Mouse (Mus musculus) forebrain, embryonic 13.5 days (tissue): ENCODE results near the gene Fastkd1. TPM values are rescaled to one million over a fixed set of nuclear protein-coding genes. Genes with fewer than 3 reads are reported as not detected.
"Not testable (repeated sequence)": the region's sequence is repeated elsewhere in the genome, so short reads cannot be mapped to it uniquely, and the experiment has no call there.

Source experiments
- ATAC-seq: fragments of 200-750 bp; cut with Nextera tagmentation; 2 replicates; pipeline ENCODE4 v1.8.0; 2017
- H3K27ac ChIP-seq: fragments of 300-500 bp; sonication (generic); 2 replicates; pipeline ENCODE4 v1.5.1; 2015; ENCODE audit warnings: inconsistent platforms, mild to moderate bottlenecking, moderate library complexity
- H3K27me3 ChIP-seq: fragments of 300-500 bp; sonication (generic); 2 replicates; pipeline ENCODE4 v1.6.1; 2015; ENCODE audit warnings: mild to moderate bottlenecking, inconsistent platforms
- H3K36me3 ChIP-seq: fragments of 300-500 bp; sonication (generic); 2 replicates; pipeline ENCODE4 v1.6.1; 2015; ENCODE audit warnings: mild to moderate bottlenecking, inconsistent platforms; ENCODE audit not compliant: poor library complexity, severe bottlenecking
- H3K4me1 ChIP-seq: fragments of 300-500 bp; sonication (generic); 2 replicates; pipeline ENCODE4 v1.6.1; 2015; ENCODE audit warnings: inconsistent platforms
- H3K4me2 ChIP-seq: fragments of 300-500 bp; sonication (generic); 2 replicates; pipeline ENCODE4 v1.6.1; 2015; ENCODE audit warnings: inconsistent platforms, mild to moderate bottlenecking, moderate library complexity
- H3K4me3 ChIP-seq: fragments of 300-500 bp; sonication (generic); 2 replicates; pipeline ENCODE4 v1.5.1; 2015; ENCODE audit warnings: mild to moderate bottlenecking, inconsistent platforms
- H3K9ac ChIP-seq: fragments of 300-500 bp; sonication (generic); 2 replicates; pipeline ENCODE4 v1.6.1; 2015; ENCODE audit warnings: mild to moderate bottlenecking, inconsistent platforms
- H3K9me3 ChIP-seq: fragments of 300-500 bp; sonication (generic); replicated peaks from 2 replicates; pipeline ENCODE4 v1.6.1; 2016; ENCODE audit warnings: inconsistent platforms
- WGBS: fragments of 180-500 bp; shearing (Covaris S2); methylation state at CpG from one replicate; pipeline ENCODE4 v1.1.7; 2015; 5-methylcytosine and 5-hydroxymethylcytosine counted together
- polyA plus RNA-seq: library from polyadenylated mRNA; unstranded; fragments of >200 nt; fragmentation: Nextera tagmentation; extraction: Ambion mirVana; gene quantifications from 2 replicates; pipeline ENCODE4 v1.2.1, GENCODE M21; 2015

The Fastkd1 gene
- polyA plus RNA-seq, 1 experiment from 2014 or later = 14.1 TPM

DNA sequence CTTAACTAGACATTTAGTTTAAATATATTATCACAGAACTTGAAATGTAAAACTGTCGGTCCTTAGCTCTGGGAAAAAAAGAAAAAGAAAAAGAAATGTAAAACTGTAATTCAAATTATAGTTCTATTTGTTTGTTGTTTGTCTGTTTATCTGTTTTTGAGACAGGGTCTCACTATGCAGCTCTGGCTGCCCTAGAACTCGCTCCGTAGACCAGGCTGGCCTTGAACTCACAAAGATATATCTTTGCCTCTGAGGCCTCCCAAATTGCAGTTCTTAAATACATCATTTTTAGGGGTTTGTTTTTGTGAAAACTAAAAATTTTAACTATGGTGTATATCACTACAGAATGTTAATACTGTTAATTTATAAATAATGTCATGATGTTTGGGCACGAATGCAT lies 45.7 kb downstream of the Fastkd1 start:
- H3K9ac ChIP-seq = no peak overlapping the region
- no peak overlapping the region for H3K4me2 ChIP-seq
- no peak for ATAC-seq
- H3K36me3 ChIP-seq = peaks cover 17% of the 10 kb centered on the region
- no peak overlapping the region for H3K4me3 ChIP-seq
- 96% methylated on average over 4 of the region's 4 CpGs for WGBS
- no peaks in the 10 kb centered on the region for H3K27me3 ChIP-seq
- no peaks in the 10 kb centered on the region for H3K4me1 ChIP-seq
- H3K9me3 ChIP-seq = no peaks in the 10 kb centered on the region
- no peak overlapping the region for H3K27ac ChIP-seq

DNA sequence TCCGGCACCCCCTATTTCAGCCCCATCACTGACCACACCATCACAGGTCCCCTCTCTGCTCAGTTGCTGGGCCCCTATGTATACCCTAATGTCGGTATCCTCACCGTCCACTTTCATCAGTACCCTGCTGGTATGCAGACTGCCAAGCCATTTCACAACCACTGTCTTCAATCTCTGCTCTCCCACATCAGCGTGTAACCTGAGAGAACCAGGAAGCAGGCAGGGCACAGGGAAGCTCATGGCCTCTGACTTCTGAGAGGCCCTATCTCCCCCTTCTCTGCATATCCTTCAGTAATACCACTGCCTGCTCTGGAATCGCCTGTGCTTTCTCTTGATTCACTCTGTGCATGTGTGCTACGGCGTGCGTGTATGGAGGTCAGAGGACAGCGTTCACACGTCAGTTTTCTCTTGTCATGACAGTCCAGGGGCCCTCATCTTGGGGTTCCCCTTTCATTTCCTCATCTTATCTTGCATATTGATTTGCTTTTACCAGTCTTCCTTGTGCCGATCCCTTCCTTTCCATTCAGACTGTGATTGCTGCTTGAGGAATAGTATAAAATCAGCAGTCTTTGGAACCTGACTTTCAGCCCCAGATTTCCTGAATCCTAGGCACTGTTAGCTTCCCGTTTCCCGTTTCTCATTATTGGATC lies 49.4 kb downstream of the Fastkd1 start:
- no peaks in the 10 kb centered on the region for H3K9me3 ChIP-seq
- no peaks in the 10 kb centered on the region for H3K27me3 ChIP-seq
- H3K4me1 ChIP-seq = no peaks in the 10 kb centered on the region
- H3K36me3 ChIP-seq = peaks cover 34% of the 10 kb centered on the region
- H3K4me2 ChIP-seq = no peak overlapping the region
- no peak overlapping the region for H3K27ac ChIP-seq
- ATAC-seq = no peak
- no peak overlapping the region for H3K9ac ChIP-seq
- 92% methylated on average over 13 of the region's 13 CpGs for WGBS
- H3K4me3 ChIP-seq = no peak overlapping the region

DNA sequence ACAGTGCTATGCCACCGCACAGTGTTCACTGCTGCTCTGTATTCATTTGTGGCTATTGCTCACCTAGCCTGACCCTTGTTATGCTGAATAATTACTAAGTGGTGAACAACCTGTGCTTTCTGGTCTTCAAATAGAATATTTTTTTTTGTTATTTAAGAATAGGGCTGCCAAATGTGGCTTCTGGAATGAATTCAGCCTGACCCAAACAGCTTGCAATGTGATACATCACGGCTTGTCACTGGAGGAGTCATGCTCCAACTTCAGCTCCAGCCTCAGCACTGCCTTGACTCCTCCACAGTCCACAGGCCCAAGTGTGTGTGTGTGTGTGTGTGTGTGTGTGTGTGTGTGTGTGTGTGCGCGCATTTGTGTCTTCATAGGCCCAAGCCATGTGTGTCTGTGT lies 54.0 kb downstream of the Fastkd1 start:
- no peaks in the 10 kb centered on the region for H3K4me1 ChIP-seq
- H3K4me2 ChIP-seq = no peak overlapping the region
- H3K27me3 ChIP-seq = no peaks in the 10 kb centered on the region
- no peak overlapping the region for H3K9ac ChIP-seq
- H3K36me3 ChIP-seq = peaks cover 54% of the 10 kb centered on the region
- no peak for ATAC-seq
- H3K9me3 ChIP-seq = no peaks in the 10 kb centered on the region
- whole genome bisulfite sequencing = 86% methylated on average over 4 of the region's 4 CpGs
- no peak overlapping the region for H3K4me3 ChIP-seq
- no peak overlapping the region for H3K27ac ChIP-seq

DNA sequence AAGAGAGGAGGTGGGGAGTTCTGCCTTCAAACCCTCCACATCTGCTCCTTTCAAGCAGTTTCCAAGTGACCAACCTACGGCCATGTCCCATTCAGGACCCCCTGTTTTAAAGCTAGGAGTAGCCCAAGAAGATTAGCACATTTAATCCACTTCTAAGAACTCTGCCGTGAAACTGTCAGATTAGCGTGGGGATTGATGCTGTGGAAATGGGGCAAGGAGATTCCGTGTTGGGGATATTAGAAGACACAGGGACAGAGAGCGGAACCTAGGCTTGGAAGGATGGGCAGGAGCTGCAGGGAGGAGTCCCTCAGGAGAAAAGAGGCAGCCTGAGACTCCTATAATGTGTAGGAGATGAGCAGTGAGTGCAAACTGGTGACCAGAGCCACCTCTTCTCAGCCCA lies 63.6 kb downstream of the Fastkd1 start:
- Histone ChIP-seq H3K36me3 (peaks cover 5% of the 10 kb centered on the region), H3K27me3 (no peaks in the 10 kb centered on the region), H3K4me1 (peaks cover 10% of the 10 kb centered on the region), H3K4me3 (no peak overlapping the region), H3K4me2 (no peak overlapping the region), H3K9ac (no peak overlapping the region), H3K9me3 (no peaks in the 10 kb centered on the region), H3K27ac (no peak overlapping the region)
- ATAC-seq = no peak
- WGBS = 78% methylated on average over 5 of the region's 5 CpGs

DNA sequence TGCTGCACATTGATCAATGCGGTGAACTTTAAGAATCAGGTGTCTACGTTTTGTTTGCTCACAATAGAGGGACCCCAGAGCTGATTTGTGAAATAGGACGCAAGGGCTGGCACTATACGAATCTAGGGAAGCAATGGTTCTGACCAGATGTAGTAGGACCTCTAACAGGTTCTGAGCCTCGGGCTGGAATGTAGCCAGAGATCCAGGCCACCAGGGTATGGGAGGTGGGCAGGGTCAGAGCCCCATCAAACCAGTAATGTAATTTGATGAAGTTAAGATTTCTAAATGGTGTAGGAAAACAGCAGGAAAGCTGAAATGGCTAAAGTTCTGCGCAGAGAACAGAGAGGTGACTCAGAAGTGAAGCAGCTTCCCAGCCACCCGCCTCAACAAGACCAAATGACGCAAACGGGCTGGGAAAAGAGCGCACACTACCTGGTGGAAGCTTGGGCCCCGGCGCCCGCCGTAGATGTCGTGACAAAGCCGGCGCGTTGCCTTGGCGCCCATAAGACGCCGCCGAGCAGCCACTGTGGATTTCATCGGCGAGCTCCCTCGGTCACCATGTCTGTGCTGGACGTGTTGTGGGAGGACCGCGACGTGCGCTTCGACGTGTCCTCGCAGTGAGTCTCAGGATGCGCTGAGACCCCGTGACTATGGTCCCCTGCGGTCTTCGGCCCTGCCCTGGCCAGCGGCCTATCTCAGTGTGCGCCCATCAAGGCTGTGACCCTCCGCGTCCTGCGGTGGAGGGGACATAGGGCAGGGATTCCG lies 66.4 kb downstream of the Fastkd1 start, which contains the start of gene Bbs5:
Gene Bbs5 (plus strand): TSS at position 446 of the 765 bp plus-strand sequence.
- H3K4me3 ChIP-seq = peak within 1 kb of the TSS; percentile 79
- H3K27me3 ChIP-seq = no peaks in the 10 kb centered on the region
- H3K36me3 ChIP-seq = no peaks in the 10 kb centered on the region
- H3K4me1 ChIP-seq = peaks cover 10% of the 10 kb centered on the region
- H3K27ac ChIP-seq = 0 out of 2 replicates have a peak within 1 kb of the TSS, but pooled peaks have one; percentile 19
- 3% methylated on average over 43 of the region's 43 CpGs for WGBS
- H3K9me3 ChIP-seq = no peaks in the 10 kb centered on the region
- peak within 1 kb of the TSS; percentile 82 for H3K9ac ChIP-seq
- peak within 1 kb of the TSS; percentile 73 for H3K4me2 ChIP-seq
- peak; percentile 97 for ATAC-seq

DNA sequence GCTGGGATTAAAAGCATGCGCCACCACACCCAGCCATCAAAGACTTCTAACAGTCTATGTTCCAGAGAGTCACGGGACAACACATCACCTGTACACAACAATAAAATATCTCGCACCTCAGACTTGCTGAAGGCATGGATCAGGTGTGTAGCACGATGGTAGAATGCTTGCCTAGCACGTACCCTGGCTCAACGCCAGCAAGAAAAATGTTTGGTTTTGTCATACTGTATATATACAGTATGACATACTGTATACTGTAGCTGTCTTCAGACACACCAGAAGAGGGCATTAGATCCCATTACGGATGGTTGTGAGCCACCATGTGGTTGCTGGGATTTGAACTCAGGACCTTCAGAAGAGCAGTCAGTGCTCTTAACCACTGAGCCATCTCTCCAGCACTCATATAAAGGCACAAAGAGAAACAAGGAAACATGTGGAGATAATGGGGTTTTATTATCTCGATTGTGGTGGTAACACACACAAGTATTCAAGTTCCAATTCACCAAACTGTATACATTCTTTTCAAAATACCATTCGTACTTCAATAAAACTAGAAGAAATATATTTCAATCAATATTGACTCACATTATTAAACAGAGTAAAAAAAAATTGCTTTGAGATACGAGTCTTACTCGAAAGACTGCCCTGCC lies 68.2 kb downstream of the Fastkd1 start:
- ATAC-seq = no peak
- no peak overlapping the region for H3K9ac ChIP-seq
- H3K4me2 ChIP-seq = no peak overlapping the region
- H3K4me3 ChIP-seq = no peak overlapping the region
- WGBS = 92% methylated on average over 11 of the region's 11 CpGs
- H3K4me1 ChIP-seq = peaks cover 10% of the 10 kb centered on the region
- H3K27ac ChIP-seq = no peak overlapping the region
- no peaks in the 10 kb centered on the region for H3K27me3 ChIP-seq
- no peaks in the 10 kb centered on the region for H3K36me3 ChIP-seq
- H3K9me3 ChIP-seq = no peaks in the 10 kb centered on the region

DNA sequence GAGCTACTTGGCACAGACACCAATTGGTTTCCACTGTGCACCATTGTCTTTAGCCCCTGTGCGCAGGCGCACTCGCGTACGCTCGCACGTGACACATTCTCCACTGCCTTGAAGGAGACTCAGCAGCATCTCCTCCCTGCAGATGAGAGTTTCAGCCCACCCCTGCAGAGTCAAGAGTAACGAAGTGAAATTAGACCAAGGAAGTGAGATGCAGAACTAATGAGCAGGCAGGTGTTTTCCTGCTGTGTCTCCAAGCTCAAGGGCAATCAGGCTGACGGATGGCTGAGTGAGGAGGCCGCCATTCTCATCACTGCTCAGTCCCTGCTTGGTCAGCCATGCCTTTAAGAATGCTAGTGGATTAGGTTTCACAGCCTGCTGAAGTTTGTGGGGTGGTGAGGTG lies 73.2 kb downstream of the Fastkd1 start:
- Histone ChIP-seq H3K27ac (no peak overlapping the region), H3K27me3 (no peaks in the 10 kb centered on the region), H3K4me3 (no peak overlapping the region), H3K9ac (no peak overlapping the region), H3K4me2 (peak overlapping the region; percentile 25; the same call in 1 of the 2 replicates), H3K9me3 (no peaks in the 10 kb centered on the region), H3K4me1 (no peaks in the 10 kb centered on the region), H3K36me3 (no peaks in the 10 kb centered on the region)
- 49% methylated on average over 10 of the region's 10 CpGs for WGBS
- peak; percentile 70; the same call in 1 of the 2 replicates for ATAC-seq

DNA sequence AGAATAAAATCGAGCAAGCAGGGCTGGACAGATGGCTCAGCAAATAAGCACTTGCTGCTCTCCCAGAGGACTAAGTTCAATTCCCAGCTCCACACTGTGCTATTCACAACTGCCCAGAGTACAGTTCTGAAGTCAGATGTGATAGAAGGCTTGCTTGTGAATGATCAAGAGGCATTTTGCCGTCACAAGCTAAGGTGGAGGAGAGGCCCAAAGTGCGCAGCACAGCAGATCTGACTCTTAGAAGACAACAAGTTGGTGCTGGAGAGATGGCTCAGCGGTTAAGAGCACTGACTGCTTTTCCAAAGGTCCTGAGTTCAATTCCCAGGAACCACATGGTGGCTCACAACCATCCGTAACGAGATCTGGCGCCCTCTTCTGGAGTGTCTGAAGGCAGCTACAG lies 75.3 kb downstream of the Fastkd1 start:
- not testable (repeated sequence) for H3K27me3 ChIP-seq, H3K9me3 ChIP-seq, H3K9ac ChIP-seq, H3K36me3 ChIP-seq, H3K27ac ChIP-seq, H3K4me2 ChIP-seq, H3K4me1 ChIP-seq, H3K4me3 ChIP-seq, ATAC-seq
- 74% methylated on average over 7 of the region's 7 CpGs for WGBS

Other genes starting within 250 kb of the Fastkd1 start
- gene Lrp2, start 127.5 kb downstream of the Fastkd1 start, polyA plus RNA-seq = 0.75 and 1.1 TPM in 2 replicates
- 16.6 and 20.0 TPM in 2 replicates for gene Bbs5, start 66.3 kb downstream of the Fastkd1 start, polyA plus RNA-seq
- 0.15 TPM in 2 replicates for gene Klhl41, start 43.4 kb downstream of the Fastkd1 start, polyA plus RNA-seq
- gene Ppig, start 9.0 kb upstream of the Fastkd1 start, polyA plus RNA-seq = 139 and 147 TPM in 2 replicates
- 3.9 and 4.6 TPM in 2 replicates for gene Ccdc173, start 76.1 kb upstream of the Fastkd1 start, polyA plus RNA-seq
- 37.4 and 37.5 TPM in 2 replicates for gene Phospho2, start 76.1 kb upstream of the Fastkd1 start, polyA plus RNA-seq
- 45.2 and 49.5 TPM in 2 replicates for gene Klhl23, start 108.4 kb upstream of the Fastkd1 start, polyA plus RNA-seq
- gene Ssb, start 148.0 kb upstream of the Fastkd1 start, polyA plus RNA-seq = 400 and 426 TPM in 2 replicates
- 36.2 and 40.6 TPM in 2 replicates for gene Mettl5, start 172.1 kb upstream of the Fastkd1 start, polyA plus RNA-seq
- gene Ubr3, start 183.7 kb upstream of the Fastkd1 start, polyA plus RNA-seq = 14.2 and 15.7 TPM in 2 replicates